Mouse (Mus musculus): ENCODE results near the gene Gm17428.
A peak's percentile ranks its signal among the peaks of the same experiment; 100 is the strongest.

The Gm17428 gene

DNA sequence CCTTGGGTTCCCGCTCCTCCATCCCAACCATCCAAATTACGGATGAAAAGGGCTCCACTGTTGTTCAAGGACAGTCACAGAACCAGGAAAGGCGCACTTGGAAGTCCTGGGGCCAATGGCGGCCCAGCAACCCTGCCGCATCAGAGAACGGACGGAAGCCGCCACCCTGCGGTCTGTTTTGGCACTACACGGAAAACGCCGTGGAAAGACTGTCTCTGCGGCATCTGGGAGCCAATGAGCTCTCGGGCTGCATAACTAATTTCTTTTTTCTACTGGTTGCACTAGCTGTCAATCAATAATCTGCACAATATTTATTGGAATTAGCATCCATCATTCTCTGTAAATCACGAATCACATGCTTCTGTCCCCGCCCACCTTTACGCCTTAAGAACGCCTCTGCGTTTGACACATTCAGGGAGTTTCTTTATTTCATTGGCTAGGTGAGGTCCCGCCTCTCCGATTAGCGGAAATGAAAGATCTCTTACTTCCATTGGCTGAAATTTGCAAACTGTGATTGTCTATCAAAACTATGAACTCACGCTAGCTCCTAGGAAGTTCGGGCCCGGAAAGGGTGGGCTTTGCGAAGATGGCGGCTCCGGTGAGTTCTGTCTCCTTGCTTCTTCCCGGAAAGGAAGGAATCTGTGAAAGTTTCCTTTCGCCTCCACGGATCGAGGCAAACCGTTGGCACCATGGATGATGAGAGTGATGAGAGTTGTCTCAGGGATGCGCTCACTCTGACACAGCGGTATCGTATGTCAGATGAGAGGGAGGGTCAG is 38.4 kb downstream of the Gm17428 start, which contains the start of gene Ngdn:
Ngdn (plus strand) TSS at position 464 of the 776 bp plus-strand sequence.
- DNase-seq: peak; percentile 99

DNA sequence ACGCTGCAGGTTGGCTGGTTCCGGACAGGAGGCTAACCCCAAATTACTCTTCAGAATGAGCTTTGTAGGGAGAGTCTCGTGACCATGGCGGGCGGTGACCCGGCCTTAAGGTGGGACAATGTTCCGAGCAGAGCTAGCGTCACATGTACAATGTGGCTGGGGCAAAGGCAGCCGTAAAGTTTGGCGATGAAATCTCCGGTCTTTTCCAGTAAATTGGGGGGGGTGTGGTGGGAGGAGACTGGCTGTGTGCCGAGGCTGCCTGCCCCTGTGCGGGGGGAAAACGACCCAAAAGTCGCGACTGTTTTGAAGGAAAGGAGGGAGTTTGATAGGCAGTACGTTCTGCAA is 39.0 kb downstream of the Gm17428 start:
- DNase-seq: no peak

DNA sequence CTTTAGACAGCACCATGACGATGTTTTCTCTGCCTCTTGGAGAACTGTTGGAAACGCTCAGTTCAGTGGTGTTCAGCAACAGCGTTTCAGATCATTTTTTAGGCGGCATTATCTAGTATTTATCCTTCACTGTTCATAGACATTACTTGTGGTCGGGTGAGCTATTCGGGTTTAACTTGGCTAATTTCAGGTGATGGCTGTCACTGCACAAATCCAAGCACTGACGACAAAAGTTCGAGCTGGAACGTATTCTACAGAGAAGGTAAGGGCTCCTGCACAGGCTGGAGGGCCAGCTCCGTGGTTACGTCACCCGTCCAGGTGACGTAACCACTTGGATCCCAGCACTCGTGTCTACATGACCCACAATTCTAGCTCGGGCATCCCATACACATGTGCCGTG is 40.1 kb downstream of the Gm17428 start:
- DNase-seq: no peak

DNA sequence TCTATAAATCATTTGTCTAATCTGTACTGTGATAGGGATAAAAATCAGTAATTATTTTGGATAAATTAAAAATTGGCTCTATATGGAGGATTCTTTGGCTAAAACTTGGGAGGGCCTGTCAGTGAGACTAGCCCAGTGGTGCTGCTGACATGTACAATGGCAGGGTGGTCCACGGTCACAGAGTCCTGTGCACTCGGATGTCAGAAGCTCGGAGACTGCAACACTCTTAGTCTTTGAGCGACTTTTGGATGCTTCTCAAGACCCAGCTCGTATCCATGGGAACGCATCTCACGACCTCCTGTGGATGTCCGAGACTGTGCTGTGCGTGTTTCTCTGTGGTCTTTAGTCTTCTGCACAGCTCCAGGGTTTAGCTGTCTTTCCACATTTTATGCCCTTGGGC is 43.7 kb downstream of the Gm17428 start:
- no peak for DNase-seq

DNA sequence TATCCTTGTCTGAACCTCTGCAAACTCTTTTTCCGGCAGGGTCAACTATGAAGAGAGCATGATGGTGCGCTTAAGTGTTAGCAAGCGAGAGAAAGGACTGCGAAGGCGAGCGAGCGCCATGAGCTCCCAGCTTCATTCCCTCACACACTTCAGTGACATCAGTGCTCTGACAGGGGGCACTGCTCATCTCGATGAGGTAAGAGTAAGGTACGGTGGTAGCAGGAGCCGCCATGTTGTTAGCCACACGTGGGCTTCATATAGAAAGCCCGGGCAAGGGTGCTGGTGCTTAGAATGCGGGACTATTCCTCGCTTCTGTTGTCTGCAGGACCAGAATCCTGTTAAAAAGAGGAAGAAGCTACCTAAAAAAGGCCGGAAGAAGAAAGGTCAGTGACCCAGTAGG is 46.3 kb downstream of the Gm17428 start:
- no peak for DNase-seq

DNA sequence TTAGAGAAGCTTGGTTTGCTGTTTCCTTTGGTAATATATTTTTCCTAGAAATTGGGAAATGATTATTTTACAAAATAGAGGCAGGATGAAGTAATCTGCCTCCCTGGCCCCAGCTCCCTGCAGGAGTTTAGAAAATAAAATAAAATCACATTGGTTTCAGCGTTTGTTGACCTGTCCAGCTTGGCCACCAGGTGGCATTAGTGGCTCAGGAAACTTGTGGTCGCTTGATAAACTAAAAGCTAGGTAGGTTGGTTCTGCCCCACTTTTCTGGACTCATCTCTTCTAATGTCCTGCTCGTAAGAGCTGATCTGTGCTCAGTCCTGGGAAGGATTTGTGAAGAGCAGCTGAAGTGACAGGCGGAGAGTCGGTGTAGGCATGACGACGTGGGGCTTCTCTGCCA is 47.5 kb downstream of the Gm17428 start:
- peak; percentile 76 for DNase-seq

DNA sequence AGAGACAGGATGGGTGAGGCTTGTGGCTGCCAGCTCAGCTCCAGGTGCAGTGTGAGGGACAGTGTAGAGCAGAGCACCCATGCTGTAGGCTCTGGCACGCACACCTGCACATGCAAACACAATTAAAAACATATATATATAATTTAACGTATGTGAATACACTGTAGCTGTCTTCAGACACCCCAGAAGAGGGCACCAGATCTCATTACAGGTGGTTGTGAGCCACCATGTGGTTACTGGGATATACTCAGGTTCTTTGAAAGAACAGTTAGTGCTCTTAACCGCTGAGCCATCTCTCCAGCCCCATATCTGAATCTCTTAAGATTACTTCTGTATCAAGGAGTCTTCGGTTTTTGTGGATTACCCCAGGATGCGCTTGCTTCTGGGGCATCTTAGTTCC is 48.8 kb downstream of the Gm17428 start:
- no peak for DNase-seq

Measured in cerebellum, adult 9-11 months (tissue).